Mouse (Mus musculus) ES-E14 (cell line): ENCODE measurements around the gene Aagab. TPM values are rescaled to one million over a fixed set of nuclear protein-coding genes. Genes with fewer than 3 reads are reported as not detected.

Experiments
- DNase-seq: peaks from one replicate; pipeline ENCODE4 v3.0.0-alpha.2; 2013; ENCODE audit warnings: low read depth, low spot score
- H3K27ac ChIP-seq: 2 replicates; pipeline ENCODE4 v1.5.1; 2012; ENCODE audit warnings: low read depth, mild to moderate bottlenecking, low read length, moderate library complexity, mixed read lengths; ENCODE audit not compliant: poor library complexity, insufficient read depth, severe bottlenecking
- H3K36me3 ChIP-seq: 2 replicates; pipeline ENCODE4 v1.6.1; 2012; ENCODE audit warnings: mild to moderate bottlenecking, low read length, moderate library complexity, mixed read lengths; ENCODE audit not compliant: control insufficient read depth, poor library complexity, insufficient read depth, severe bottlenecking
- H3K4me1 ChIP-seq, 2 experiments: fragments of 150-350 bp in 1 of 2; sonication (generic) in 1 of 2; 2 replicates each; pipeline ENCODE4 v1.6.1; 2012; ENCODE audit warnings: low read length in 2 of 2, mild to moderate bottlenecking in 1 of 2, mixed read lengths in 1 of 2; ENCODE audit not compliant: control insufficient read depth in 2 of 2, insufficient read depth in 2 of 2, poor library complexity in 1 of 2
- H3K4me3 ChIP-seq, 2 experiments: fragments of 150-350 bp in 1 of 2; sonication (generic) in 1 of 2; 2 replicates each; pipeline ENCODE4 v1.5.1; 2012; ENCODE audit warnings: low read length in 2 of 2, low read depth in 1 of 2, mild to moderate bottlenecking in 1 of 2, mixed read lengths in 1 of 2; ENCODE audit not compliant: insufficient read depth in 1 of 2, poor library complexity in 1 of 2, severe bottlenecking in 1 of 2
- H3K9ac ChIP-seq: 2 replicates; pipeline ENCODE4 v1.6.1; 2012; ENCODE audit warnings: low read depth, mild to moderate bottlenecking, low read length, mixed read lengths; ENCODE audit not compliant: poor library complexity, insufficient read depth, severe bottlenecking
- H3K9me3 ChIP-seq: fragments of 150-350 bp; sonication (generic); 2 replicates; pipeline ENCODE4 v1.6.1; 2012; ENCODE audit warnings: low read depth, mild to moderate bottlenecking, low read length; ENCODE audit not compliant: control insufficient read depth, insufficient read depth
- CHD2 ChIP-seq: IDR thresholded peaks from 2 replicates; pipeline ENCODE4 v1.6.1; 2014; ENCODE audit warnings: mild to moderate bottlenecking, low read depth, low read length, inconsistent platforms
- HCFC1 ChIP-seq: IDR thresholded peaks from 2 replicates; pipeline ENCODE4 v1.6.1; 2012; ENCODE audit warnings: low read length, inconsistent platforms, borderline replicate concordance; ENCODE audit not compliant: insufficient read depth
- MAFK ChIP-seq: IDR thresholded peaks from 2 replicates; pipeline ENCODE4 v1.6.1; 2014; ENCODE audit warnings: mild to moderate bottlenecking, low read depth, low read length, inconsistent platforms; ENCODE audit not compliant: insufficient read depth
- ZC3H11A ChIP-seq: IDR thresholded peaks from 2 replicates; pipeline ENCODE4 v1.6.1; 2012; ENCODE audit warnings: low read depth, mild to moderate bottlenecking, inconsistent platforms, low read length, borderline replicate concordance
- ZNF384 ChIP-seq: IDR thresholded peaks from 2 replicates; pipeline ENCODE4 v1.6.1; 2012; ENCODE audit warnings: low read depth, low read length, inconsistent platforms
- in situ Hi-C, 2 experiments: fragments of 600-800 bp; cut with MboI; formaldehyde crosslinking; loops; one replicate each; pipeline ENCODE4 v1.15.1; 2025; ENCODE audit warnings: low sequenced_read_pairs in 2 of 2, inconsistent platforms in 1 of 2; ENCODE audit not compliant: unreplicated experiment in 2 of 2
- total RNA-seq: library from RNA; depleted of rRNA; stranded (reverse); fragments of 300-350 nt; gene quantifications from 2 replicates; pipeline ENCODE4 v1.2.3, GENCODE M21; 2012

Gene Aagab
- total RNA-seq, 1 experiment = 16.3 TPM

GRCm38 (mm10) chr9:63678076-63678475 is 75.6 kb downstream of the Aagab start:
- no peaks in the 10 kb centered on the region for H3K4me1 ChIP-seq
- H3K9me3 ChIP-seq = no peaks in the 10 kb centered on the region
- TF ChIP-seq ZNF384 = no peak
- no peak for TF ChIP-seq MAFK
- TF ChIP-seq ZC3H11A = no peak
- TF ChIP-seq CHD2 = no peak
- no peak for TF ChIP-seq HCFC1
- no peak for DNase-seq
- H3K4me3 ChIP-seq = no peak overlapping the region
- H3K36me3 ChIP-seq = no peaks in the 10 kb centered on the region
- in situ Hi-C loops = no loop called here
- no peak overlapping the region for H3K27ac ChIP-seq
- no peak overlapping the region for H3K9ac ChIP-seq

- Histone ChIP-seq H3K4me1 (no peaks in the 10 kb centered on the region), H3K9me3 (no peaks in the 10 kb centered on the region), H3K27ac (no peak overlapping the region), H3K4me3 (no peak overlapping the region), H3K9ac (no peak overlapping the region), H3K36me3 (no peaks in the 10 kb centered on the region)
- DNase-seq = no peak
- TF ChIP-seq HCFC1 (no peak), ZNF384 (no peak), ZC3H11A (no peak), MAFK (no peak), CHD2 (no peak)
- in situ Hi-C loops = no loop called here
These were observed 79.8 kb downstream of the Aagab start for GRCm38 (mm10) chr9:63682301-63682700.

GRCm38 (mm10) chr9:63682943-63683342 is 80.5 kb downstream of the Aagab start:
- no peaks in the 10 kb centered on the region for H3K4me1 ChIP-seq
- TF ChIP-seq ZNF384 = no peak
- no peak for TF ChIP-seq ZC3H11A
- TF ChIP-seq CHD2 = no peak
- no peak for TF ChIP-seq MAFK
- TF ChIP-seq HCFC1 = no peak
- in situ Hi-C loops = no loop called here

DNA sequence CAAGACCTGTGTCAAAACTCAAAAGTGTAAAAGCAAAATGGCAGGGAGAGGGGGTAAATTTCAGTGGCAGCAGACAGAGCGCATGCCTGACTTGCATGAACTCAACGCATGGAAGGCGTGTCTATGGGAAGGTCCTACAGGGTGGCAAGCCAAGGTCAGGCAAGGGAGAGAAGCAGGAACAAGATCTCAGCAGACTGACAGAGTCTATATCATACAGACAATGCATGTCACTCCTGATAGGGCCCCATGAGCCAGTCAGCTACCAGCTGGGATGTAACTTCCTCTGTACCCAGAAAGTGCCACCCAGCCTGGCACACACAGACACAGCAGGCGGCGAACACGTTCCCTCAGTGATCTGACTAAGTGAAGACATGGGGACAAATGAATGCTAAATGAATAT is 81.8 kb downstream of the Aagab start:
- Histone ChIP-seq H3K4me1 (no peaks in the 10 kb centered on the region), H3K9me3 (no peaks in the 10 kb centered on the region), H3K4me3 (no peak overlapping the region), H3K9ac (no peak overlapping the region), H3K36me3 (no peaks in the 10 kb centered on the region), H3K27ac (no peak overlapping the region)
- TF ChIP-seq MAFK = no peak
- no peak for TF ChIP-seq ZC3H11A
- no peak for TF ChIP-seq CHD2
- TF ChIP-seq HCFC1 = no peak
- TF ChIP-seq ZNF384 = no peak
- in situ Hi-C loops = no loop called here
- no peak for DNase-seq

More at GRCm38 (mm10) chr9:63682943-63683342, 80.5 kb downstream of the Aagab start:
- Histone ChIP-seq H3K4me3 (no peak overlapping the region), H3K36me3 (no peaks in the 10 kb centered on the region), H3K9me3 (no peaks in the 10 kb centered on the region), H3K27ac (no peak overlapping the region), H3K9ac (no peak overlapping the region)
- DNase-seq = no peak

DNA sequence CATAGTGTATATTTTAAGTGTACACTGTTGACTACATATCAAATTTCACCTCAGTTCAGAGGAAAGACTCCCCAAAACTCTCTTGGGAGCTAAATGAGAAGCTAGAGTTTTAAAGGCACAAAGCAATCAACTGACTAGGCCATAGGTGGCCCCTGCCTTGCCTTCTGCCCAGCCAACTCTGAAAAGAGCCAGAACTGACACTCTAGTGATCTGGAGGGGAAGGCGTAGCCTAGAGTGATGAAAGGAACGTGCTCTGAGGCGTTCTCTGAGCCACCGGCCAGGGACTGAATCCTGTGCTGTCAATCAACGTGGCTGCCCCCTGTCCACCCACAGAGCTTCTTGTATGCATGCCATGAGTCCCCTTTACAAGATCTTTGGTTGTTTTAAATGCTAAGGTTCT is 82.9 kb downstream of the Aagab start:
- H3K4me3 ChIP-seq = no peak overlapping the region
- no peaks in the 10 kb centered on the region for H3K36me3 ChIP-seq
- no peaks in the 10 kb centered on the region for H3K9me3 ChIP-seq
- no peak overlapping the region for H3K9ac ChIP-seq
- H3K4me1 ChIP-seq = no peaks in the 10 kb centered on the region
- no peak for DNase-seq
- no peak overlapping the region for H3K27ac ChIP-seq
- no peak for TF ChIP-seq HCFC1
- TF ChIP-seq CHD2 = no peak
- TF ChIP-seq ZNF384 = no peak
- TF ChIP-seq ZC3H11A = no peak
- no peak for TF ChIP-seq MAFK
- in situ Hi-C loops = no loop called here
